14 mouse cellular contexts compared by ENCODE assay signal in the genomic region with DNA sequence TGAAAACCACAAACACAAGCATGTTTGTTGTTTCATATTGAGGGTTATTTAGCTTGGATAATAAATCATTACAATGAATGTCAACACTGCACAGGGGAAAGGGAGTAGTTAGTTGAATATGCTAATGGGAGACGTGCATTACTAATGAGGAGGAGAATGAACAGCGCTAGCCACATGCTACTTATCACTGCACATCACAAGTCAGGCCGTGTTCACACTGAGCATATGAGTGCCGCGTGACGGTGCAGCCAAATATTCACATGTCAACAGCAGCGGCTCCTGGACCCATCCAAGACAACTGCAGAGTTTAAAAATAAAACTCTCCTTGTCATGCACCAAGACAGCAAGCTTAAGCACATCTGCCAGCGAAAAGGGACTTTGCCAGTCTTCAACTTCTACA.
DNase-seq lines count a peak whose midpoint lies in the region; ATAC-seq lines count a peak whose summit lies in the region.
"Had no signal": no experiment of that assay in that cellular context is flagged by ENCODE, and none has a peak within 500 bp of the region (broad histone marks: within the 10 kb centered on the region; RNA-seq: fewer than 3 reads in every experiment).

No protein-coding gene starts in this region.

- H3K4me3 ChIP-seq in forebrain, embryonic 15.5 days, result no peak overlapping the region
- H3K4me3 ChIP-seq in heart, embryonic 12.5 days, result no peak overlapping the region
- no peak overlapping the region for H3K4me3 ChIP-seq in hindbrain, embryonic 15.5 days
- H3K4me3 ChIP-seq: embryonic facial prominence, embryonic 10.5 days; liver, embryonic 13.5 days had no signal

- peak; percentile 80 for ATAC-seq in forebrain, embryonic 15.5 days (replicated peaks)
- no peak for ATAC-seq in heart, embryonic 12.5 days (ENCODE audit: insufficient number of reproducible peaks, low FRiP score)
- peak; percentile 33; the same call in 1 of the 2 replicates for ATAC-seq in hindbrain, embryonic 15.5 days (ENCODE audit: low FRiP score, low read depth)
- ATAC-seq: inflammation-experienced regulatory T-cells, adult 6 months had no signal

- no peaks in the 10 kb centered on the region for H3K9me3 ChIP-seq in forebrain, embryonic 15.5 days
- H3K9me3 ChIP-seq in heart, embryonic 12.5 days (replicated peaks), result no peaks in the 10 kb centered on the region
- no peaks in the 10 kb centered on the region for H3K9me3 ChIP-seq in hindbrain, embryonic 15.5 days
- H3K9me3 ChIP-seq: embryonic facial prominence, embryonic 10.5 days; liver, embryonic 13.5 days had no signal

- H3K36me3 ChIP-seq in forebrain, embryonic 15.5 days, result no peaks in the 10 kb centered on the region
- no peaks in the 10 kb centered on the region for H3K36me3 ChIP-seq in heart, embryonic 12.5 days
- no peaks in the 10 kb centered on the region for H3K36me3 ChIP-seq in hindbrain, embryonic 15.5 days
- H3K36me3 ChIP-seq: embryonic facial prominence, embryonic 10.5 days; liver, embryonic 13.5 days had no signal

- H3K4me2 ChIP-seq in forebrain, embryonic 15.5 days (replicated peaks), result no peak overlapping the region
- 0 out of 2 replicates have a peak overlapping the region, but pooled peaks have one; percentile 0 for H3K4me2 ChIP-seq in heart, embryonic 12.5 days
- H3K4me2 ChIP-seq in hindbrain, embryonic 15.5 days, result no peak overlapping the region
- H3K4me2 ChIP-seq: liver, embryonic 13.5 days had no signal

- no peak overlapping the region for H3K9ac ChIP-seq in forebrain, embryonic 15.5 days (replicated peaks)
- no peak overlapping the region for H3K9ac ChIP-seq in heart, embryonic 12.5 days
- no peak overlapping the region for H3K9ac ChIP-seq in hindbrain, embryonic 15.5 days
- H3K9ac ChIP-seq: liver, embryonic 13.5 days had no signal

- H3K4me1 ChIP-seq in forebrain, embryonic 15.5 days, result peaks cover 46% of the 10 kb centered on the region
- peaks cover 13% of the 10 kb centered on the region for H3K4me1 ChIP-seq in heart, embryonic 12.5 days (replicated peaks)
- peaks cover 44% of the 10 kb centered on the region for H3K4me1 ChIP-seq in hindbrain, embryonic 15.5 days (replicated peaks)
- H3K4me1 ChIP-seq: liver, embryonic 13.5 days had no signal

- no peaks in the 10 kb centered on the region for H3K27me3 ChIP-seq in forebrain, embryonic 15.5 days
- H3K27me3 ChIP-seq in heart, embryonic 12.5 days (replicated peaks), result peaks cover 8% of the 10 kb centered on the region; the same call in 1 of the 2 replicates
- H3K27me3 ChIP-seq in hindbrain, embryonic 15.5 days, result no peaks in the 10 kb centered on the region
- H3K27me3 ChIP-seq: liver, embryonic 13.5 days had no signal

- DNase-seq in lung, postnatal 14 days, result peak; percentile 3
- no peak for DNase-seq in lung, adult 18-20 months
- no peak for DNase-seq in gastrocnemius, adult 18-20 months (ENCODE audit: low spot score)
- DNase-seq in ovary, adult 18-20 months (ENCODE audit: low spot score), result no peak
- DNase-seq: cerebellum, adult 8-10 months; gastrocnemius, postnatal 14 days; kidney, postnatal 14 days; left cerebral cortex, postnatal 4 days; liver, embryonic 13.5 days had no signal

- H3K27ac ChIP-seq in forebrain, embryonic 15.5 days (replicated peaks), result no peak overlapping the region
- H3K27ac ChIP-seq in heart, embryonic 12.5 days (ENCODE audit: poor library complexity, severe bottlenecking), result no peak overlapping the region
- no peak overlapping the region for H3K27ac ChIP-seq in hindbrain, embryonic 15.5 days (replicated peaks)
- H3K27ac ChIP-seq: embryonic facial prominence, embryonic 10.5 days; liver, embryonic 13.5 days had no signal

- 36% methylated on average over 8 of the region's 8 CpGs for WGBS in forebrain, embryonic 15.5 days
- 39% methylated on average over 8 of the region's 8 CpGs for WGBS in heart, embryonic 12.5 days
- WGBS in hindbrain, embryonic 15.5 days, result 35% methylated on average over 8 of the region's 8 CpGs
